Mouse (Mus musculus) liver, embryonic 15.5 days (tissue): ENCODE results near the gene Nudcd3. TPM values are rescaled to one million over a fixed set of nuclear protein-coding genes. Genes with fewer than 3 reads are reported as not detected.

Experiments used
- ATAC-seq: fragments of 200-750 bp; cut with Nextera tagmentation; 2 replicates; pipeline ENCODE4 v1.8.0; 2017; ENCODE audit warnings: moderate number of reproducible peaks, mild to moderate bottlenecking, moderate library complexity; ENCODE audit not compliant: insufficient read depth
- H3K27ac ChIP-seq: fragments of 300-500 bp; sonication (generic); replicated peaks from 2 replicates; pipeline ENCODE4 v1.5.1; 2015; ENCODE audit warnings: mild to moderate bottlenecking, inconsistent platforms
- H3K27me3 ChIP-seq: fragments of 300-500 bp; sonication (generic); 2 replicates; pipeline ENCODE4 v1.6.1; 2015; ENCODE audit warnings: mild to moderate bottlenecking, inconsistent platforms
- H3K36me3 ChIP-seq: fragments of 300-500 bp; sonication (generic); replicated peaks from 2 replicates; pipeline ENCODE4 v1.6.1; 2015; ENCODE audit warnings: moderate library complexity, mild to moderate bottlenecking, inconsistent platforms
- H3K4me1 ChIP-seq: fragments of 300-500 bp; sonication (generic); replicated peaks from 2 replicates; pipeline ENCODE4 v1.6.1; 2015; ENCODE audit warnings: inconsistent platforms
- H3K4me2 ChIP-seq: fragments of 300-500 bp; sonication (generic); 2 replicates; pipeline ENCODE4 v1.6.1; 2015; ENCODE audit warnings: moderate library complexity, mild to moderate bottlenecking, inconsistent platforms
- H3K4me3 ChIP-seq: fragments of 300-500 bp; sonication (generic); replicated peaks from 2 replicates; pipeline ENCODE4 v1.5.1; 2015; ENCODE audit warnings: mild to moderate bottlenecking, inconsistent platforms
- H3K9ac ChIP-seq: fragments of 300-500 bp; sonication (generic); 2 replicates; pipeline ENCODE4 v1.6.1; 2015; ENCODE audit warnings: moderate library complexity, mild to moderate bottlenecking, inconsistent platforms
- H3K9me3 ChIP-seq: fragments of 300-500 bp; sonication (generic); replicated peaks from 2 replicates; pipeline ENCODE4 v1.6.1; 2016; ENCODE audit warnings: inconsistent platforms
- WGBS: fragments of 180-500 bp; shearing (Covaris S2); methylation state at CpG from one replicate; pipeline ENCODE4 v1.1.7; 2015; ENCODE audit warnings: mixed read lengths; ENCODE audit not compliant: insufficient replicate concordance; 5-methylcytosine and 5-hydroxymethylcytosine counted together
- polyA plus RNA-seq: library from polyadenylated mRNA; unstranded; fragments of >200 nt; fragmentation: Nextera tagmentation; extraction: Ambion mirVana; gene quantifications from 2 replicates; pipeline ENCODE4 v1.2.1, GENCODE M21; 2015

Gene Nudcd3
- polyA plus RNA-seq, 1 experiment from 2014 or later, result 12.3 TPM

- Histone ChIP-seq H3K9me3 (no peaks in the 10 kb centered on the region), H3K4me1 (peaks cover 28% of the 10 kb centered on the region), H3K4me2 (no peak overlapping the region), H3K27me3 (no peaks in the 10 kb centered on the region), H3K4me3 (no peak overlapping the region), H3K9ac (no peak overlapping the region), H3K36me3 (no peaks in the 10 kb centered on the region), H3K27ac (peak overlapping the region; percentile 20; the same call in 1 of the 2 replicates)
- 63% methylated on average over 4 of the region's 4 CpGs for WGBS
- peak; percentile 62 for ATAC-seq
Measured at GRCm38 (mm10) chr11:6159704-6160275, 40.4 kb downstream of the Nudcd3 start.

DNA sequence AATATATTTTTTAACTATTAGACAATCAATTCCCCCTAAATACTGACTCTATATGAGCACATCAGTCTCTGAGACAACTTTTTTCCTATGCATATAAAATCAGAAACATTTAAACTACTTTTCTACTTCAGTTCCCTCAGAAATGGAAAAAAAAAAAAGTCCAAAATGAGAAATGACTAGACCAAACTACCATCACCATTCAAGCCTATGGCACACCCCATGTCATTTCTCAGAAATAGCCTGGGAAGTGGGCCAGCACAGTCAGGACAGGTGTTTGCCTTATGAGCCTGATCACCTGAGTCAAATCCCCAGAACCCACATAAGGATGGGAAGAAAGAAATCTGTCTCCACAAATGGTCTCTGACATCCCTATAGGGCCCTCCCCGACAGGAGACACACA is 41.7 kb downstream of the Nudcd3 start:
- Histone ChIP-seq H3K4me2 (no peak overlapping the region), H3K4me3 (no peak overlapping the region), H3K4me1 (peaks cover 38% of the 10 kb centered on the region), H3K9me3 (no peaks in the 10 kb centered on the region), H3K36me3 (no peaks in the 10 kb centered on the region), H3K27me3 (no peaks in the 10 kb centered on the region), H3K27ac (no peak overlapping the region), H3K9ac (no peak overlapping the region)
- 72% methylated on average over 1 of the region's 1 CpGs for WGBS
- ATAC-seq, result no peak

DNA sequence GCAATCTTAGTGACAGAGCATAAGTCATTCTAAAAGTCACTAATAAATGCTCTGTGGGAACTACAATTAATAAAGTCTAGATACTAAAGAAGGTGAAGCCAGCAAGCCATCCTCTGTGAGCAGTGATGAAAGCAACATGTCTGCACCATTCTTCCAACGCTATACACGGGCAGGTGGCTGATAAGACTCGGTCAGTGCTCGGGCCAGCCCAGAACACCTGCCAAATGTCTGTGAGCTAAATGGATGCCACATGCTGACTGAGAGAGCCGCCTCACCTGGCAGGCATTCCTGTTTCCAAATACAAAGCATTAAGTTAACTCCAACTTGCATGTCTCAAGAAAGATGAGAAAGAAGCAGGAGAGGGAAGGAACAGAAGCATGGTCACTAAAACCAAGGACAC is 43.1 kb downstream of the Nudcd3 start:
- H3K27me3 ChIP-seq, result no peaks in the 10 kb centered on the region
- no peak for ATAC-seq
- H3K4me1 ChIP-seq, result peaks cover 40% of the 10 kb centered on the region
- 71% methylated on average over 5 of the region's 5 CpGs for WGBS
- H3K4me2 ChIP-seq, result no peak overlapping the region
- H3K9me3 ChIP-seq, result no peaks in the 10 kb centered on the region
- no peak overlapping the region for H3K4me3 ChIP-seq
- no peaks in the 10 kb centered on the region for H3K36me3 ChIP-seq
- H3K9ac ChIP-seq, result no peak overlapping the region
- H3K27ac ChIP-seq, result no peak overlapping the region

DNA sequence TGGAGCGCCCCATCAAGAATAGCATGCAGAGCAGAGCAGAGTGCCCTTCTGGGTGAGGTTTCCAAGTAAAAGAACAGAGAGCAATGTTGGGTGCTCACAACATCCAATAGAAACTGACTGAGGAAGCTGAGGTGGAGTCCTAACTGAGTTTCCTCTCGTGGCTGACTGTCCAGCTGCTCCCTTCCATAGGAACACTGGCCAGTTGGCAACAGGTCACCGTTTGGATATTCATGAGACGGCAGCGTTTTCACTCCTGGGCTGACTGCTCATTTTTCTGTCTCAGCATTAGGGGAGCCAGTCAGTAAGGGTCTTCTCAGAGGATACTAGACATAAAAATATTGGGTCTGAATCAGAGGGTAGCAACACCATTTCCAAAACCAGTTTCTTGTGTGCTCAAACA is 43.6 kb downstream of the Nudcd3 start:
- H3K9me3 ChIP-seq, result no peaks in the 10 kb centered on the region

GRCm38 (mm10) chr11:6154211-6154701 is 46.0 kb downstream of the Nudcd3 start:
- WGBS, result 43% methylated on average over 3 of the region's 3 CpGs

More for the DNA sequence above, 43.6 kb downstream of the Nudcd3 start:
- 73% methylated on average over 5 of the region's 5 CpGs for WGBS
- no peaks in the 10 kb centered on the region for H3K27me3 ChIP-seq
- H3K4me1 ChIP-seq, result peaks cover 39% of the 10 kb centered on the region
- H3K36me3 ChIP-seq, result no peaks in the 10 kb centered on the region
- no peak for ATAC-seq
- H3K9ac ChIP-seq, result no peak overlapping the region
- H3K4me2 ChIP-seq, result no peak overlapping the region
- no peak overlapping the region for H3K27ac ChIP-seq
- no peak overlapping the region for H3K4me3 ChIP-seq

GRCm38 (mm10) chr11:6152864-6153263 is 47.4 kb downstream of the Nudcd3 start:
- Histone ChIP-seq H3K27ac (no peak overlapping the region), H3K27me3 (no peaks in the 10 kb centered on the region), H3K9me3 (no peaks in the 10 kb centered on the region), H3K36me3 (peaks cover 19% of the 10 kb centered on the region), H3K9ac (no peak overlapping the region), H3K4me2 (no peak overlapping the region), H3K4me1 (peaks cover 16% of the 10 kb centered on the region; the same call in 1 of the 2 replicates), H3K4me3 (no peak overlapping the region)
- WGBS, result 46% methylated on average over 4 of the region's 4 CpGs
- no peak for ATAC-seq

More at GRCm38 (mm10) chr11:6154211-6154701, 46.0 kb downstream of the Nudcd3 start:
- no peaks in the 10 kb centered on the region for H3K27me3 ChIP-seq
- no peaks in the 10 kb centered on the region for H3K9me3 ChIP-seq
- H3K4me1 ChIP-seq, result peaks cover 22% of the 10 kb centered on the region; the same call in 1 of the 2 replicates
- H3K36me3 ChIP-seq, result peaks cover 12% of the 10 kb centered on the region
- H3K4me3 ChIP-seq, result no peak overlapping the region
- H3K4me2 ChIP-seq, result no peak overlapping the region
- no peak overlapping the region for H3K9ac ChIP-seq
- no peak for ATAC-seq
- H3K27ac ChIP-seq, result no peak overlapping the region

GRCm38 (mm10) chr11:6138233-6138950 is 61.8 kb downstream of the Nudcd3 start:
- no peak for ATAC-seq
- H3K9ac ChIP-seq, result no peak overlapping the region
- WGBS, result 65% methylated on average over 7 of the region's 7 CpGs
- H3K36me3 ChIP-seq, result peaks cover 8% of the 10 kb centered on the region; the same call in 1 of the 2 replicates
- H3K4me3 ChIP-seq, result no peak overlapping the region
- no peak overlapping the region for H3K27ac ChIP-seq
- H3K27me3 ChIP-seq, result no peaks in the 10 kb centered on the region
- no peak overlapping the region for H3K4me2 ChIP-seq
- no peaks in the 10 kb centered on the region for H3K9me3 ChIP-seq
- H3K4me1 ChIP-seq, result no peaks in the 10 kb centered on the region

- Histone ChIP-seq H3K4me1 (no peaks in the 10 kb centered on the region), H3K36me3 (no peaks in the 10 kb centered on the region), H3K4me2 (no peak overlapping the region), H3K9me3 (no peaks in the 10 kb centered on the region), H3K9ac (no peak overlapping the region), H3K4me3 (no peak overlapping the region), H3K27ac (no peak overlapping the region), H3K27me3 (no peaks in the 10 kb centered on the region)
- ATAC-seq, result no peak
- WGBS, result 78% methylated on average over 4 of the region's 4 CpGs
Measured at GRCm38 (mm10) chr11:6132886-6133285, 67.3 kb downstream of the Nudcd3 start.

DNA sequence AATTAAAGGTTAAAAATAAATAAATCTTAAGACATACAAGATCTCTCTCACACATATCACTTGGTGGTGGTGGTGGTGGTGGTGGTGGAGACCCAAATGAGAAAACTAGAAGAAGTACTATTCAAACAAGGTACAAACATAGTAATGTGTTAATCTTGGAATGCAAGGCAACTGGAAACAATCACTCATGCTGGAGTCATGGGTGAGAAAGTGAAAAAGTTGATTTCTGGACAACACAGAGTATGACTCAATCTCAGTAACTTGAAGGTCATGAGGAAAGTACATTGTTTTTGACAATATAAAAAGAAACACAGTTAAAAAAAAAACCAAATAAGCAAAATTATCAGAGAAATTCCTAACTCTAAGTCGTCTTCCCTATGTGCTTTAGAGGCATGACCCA is 69.6 kb downstream of the Nudcd3 start:
- no peaks in the 10 kb centered on the region for H3K9me3 ChIP-seq
- no peaks in the 10 kb centered on the region for H3K36me3 ChIP-seq
- H3K4me1 ChIP-seq, result no peaks in the 10 kb centered on the region
- no peak overlapping the region for H3K4me3 ChIP-seq
- no peak overlapping the region for H3K9ac ChIP-seq
- no peak overlapping the region for H3K27ac ChIP-seq
- 50% methylated on average over 1 of the region's 1 CpGs for WGBS
- H3K4me2 ChIP-seq, result no peak overlapping the region
- no peaks in the 10 kb centered on the region for H3K27me3 ChIP-seq
- no peak for ATAC-seq

GRCm38 (mm10) chr11:6123605-6124120 is 76.6 kb downstream of the Nudcd3 start:
- Histone ChIP-seq H3K27ac (no peak overlapping the region), H3K4me2 (no peak overlapping the region), H3K27me3 (no peaks in the 10 kb centered on the region), H3K9me3 (no peaks in the 10 kb centered on the region), H3K4me3 (no peak overlapping the region), H3K9ac (no peak overlapping the region), H3K4me1 (no peaks in the 10 kb centered on the region), H3K36me3 (no peaks in the 10 kb centered on the region; the same call in none of the 2 replicates)
- no peak for ATAC-seq
- 74% methylated on average over 1 of the region's 1 CpGs for WGBS

GRCm38 (mm10) chr11:6122631-6123030 is 77.6 kb downstream of the Nudcd3 start:
- Histone ChIP-seq H3K9ac (no peak overlapping the region), H3K27ac (no peak overlapping the region), H3K4me1 (no peaks in the 10 kb centered on the region), H3K4me2 (no peak overlapping the region), H3K27me3 (no peaks in the 10 kb centered on the region), H3K9me3 (no peaks in the 10 kb centered on the region), H3K4me3 (no peak overlapping the region), H3K36me3 (no peaks in the 10 kb centered on the region; the same call in none of the 2 replicates)
- 86% methylated on average over 5 of the region's 5 CpGs for WGBS
- ATAC-seq, result no peak
